Mouse (Mus musculus) gastrocnemius, adult 8-10 months (tissue): ENCODE results near the gene Krt17. TPM values are rescaled to one million over a fixed set of nuclear protein-coding genes. Genes with fewer than 3 reads are reported as not detected.
"Not testable (repeated sequence)": the region's sequence is repeated elsewhere in the genome, so short reads cannot be mapped to it uniquely, and the experiment has no call there.

Experiments
- DNase-seq, 2 experiments: peaks; one replicate each; pipeline ENCODE4 v3.0.0; 2022; ENCODE audit warnings: low spot score in 2 of 2
- total RNA-seq, 4 experiments: library from RNA; stranded (reverse); gene quantifications; 2 replicates each; pipeline ENCODE4 v1.2.4; 2022

Krt17 gene
- not detected for total RNA-seq

DNA sequence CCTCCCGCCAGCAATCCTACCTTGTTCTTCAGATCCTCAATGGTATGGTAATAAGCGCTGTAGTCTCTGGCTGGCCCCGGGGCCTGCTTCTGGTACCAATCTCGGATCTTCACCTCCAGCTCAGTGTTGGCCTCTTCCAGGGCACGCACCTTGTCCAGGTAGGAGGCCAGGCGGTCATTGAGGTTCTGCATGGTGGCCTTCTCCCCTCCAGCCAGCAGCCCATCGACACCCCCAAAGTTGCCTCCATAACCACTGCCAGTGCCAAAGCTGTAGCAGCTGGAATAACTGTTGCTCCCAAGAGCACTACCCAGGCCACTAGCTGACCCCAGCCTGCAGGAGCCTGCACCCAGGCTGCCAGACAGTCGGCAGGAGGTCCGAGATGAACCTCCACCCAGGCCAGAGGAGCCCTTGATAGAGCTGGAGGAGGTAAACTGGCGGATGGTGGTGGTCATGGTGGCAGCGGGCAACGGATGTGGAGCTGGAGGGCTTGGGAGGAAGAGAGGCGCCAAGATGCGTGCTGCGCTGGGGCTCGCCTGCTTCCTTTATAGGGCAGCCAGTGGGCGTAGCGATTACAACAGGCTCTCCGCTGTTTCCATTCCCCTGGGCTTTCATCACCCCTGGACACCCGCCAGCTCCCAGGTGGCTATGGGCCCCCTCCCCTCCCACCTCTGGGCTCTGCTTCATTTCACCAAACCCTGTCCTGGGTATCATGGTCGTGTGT, at the start of gene Krt17:
Gene Krt17 (minus strand): TSS at position 516 of the 721 bp plus-strand sequence.
- no peak for DNase-seq

DNA sequence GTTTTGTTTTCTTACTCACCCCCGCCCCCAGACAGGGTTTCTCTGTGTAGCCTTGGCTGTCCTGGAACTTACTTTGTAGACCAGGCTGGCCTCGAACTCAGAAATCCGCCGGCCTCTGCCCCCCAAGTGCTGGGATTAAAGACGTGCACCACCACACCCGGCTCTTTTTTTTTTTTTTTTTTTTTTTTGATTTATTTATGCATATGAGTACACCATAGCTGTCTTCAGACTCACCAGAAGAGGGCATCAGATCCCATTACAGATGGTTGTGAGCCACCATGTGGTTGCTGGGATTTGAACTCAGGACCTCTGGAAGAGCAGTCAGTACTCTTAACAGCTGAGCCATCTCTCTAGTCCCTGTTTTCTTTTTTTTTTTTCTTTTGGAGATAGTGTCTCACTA, 47.8 kb upstream of the Krt17 start:
- not testable (repeated sequence) for DNase-seq

- DNase-seq: no peak
These were observed 47.1 kb upstream of the Krt17 start for GRCm38 (mm10) chr11:100307900-100308299.

DNA sequence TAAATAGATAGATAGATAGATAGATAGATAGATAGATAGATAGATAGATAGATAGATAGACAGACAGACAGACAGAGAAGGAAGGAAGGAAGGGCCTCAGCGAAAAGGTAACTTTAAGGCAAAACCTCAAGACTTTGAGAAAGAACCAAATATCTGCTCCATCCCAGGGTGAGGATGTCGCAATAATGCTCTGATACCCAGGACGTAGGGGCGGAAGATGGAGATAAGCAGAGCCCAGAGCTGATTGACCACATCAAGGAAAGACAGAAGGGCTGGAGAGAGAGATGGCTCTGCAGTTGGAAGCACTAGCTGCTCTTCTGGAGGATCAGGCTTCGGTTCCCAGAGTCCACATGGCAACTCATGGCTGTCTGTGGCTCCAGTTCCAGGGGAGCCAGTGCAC, 40.5 kb upstream of the Krt17 start:
- no peak for DNase-seq

DNA sequence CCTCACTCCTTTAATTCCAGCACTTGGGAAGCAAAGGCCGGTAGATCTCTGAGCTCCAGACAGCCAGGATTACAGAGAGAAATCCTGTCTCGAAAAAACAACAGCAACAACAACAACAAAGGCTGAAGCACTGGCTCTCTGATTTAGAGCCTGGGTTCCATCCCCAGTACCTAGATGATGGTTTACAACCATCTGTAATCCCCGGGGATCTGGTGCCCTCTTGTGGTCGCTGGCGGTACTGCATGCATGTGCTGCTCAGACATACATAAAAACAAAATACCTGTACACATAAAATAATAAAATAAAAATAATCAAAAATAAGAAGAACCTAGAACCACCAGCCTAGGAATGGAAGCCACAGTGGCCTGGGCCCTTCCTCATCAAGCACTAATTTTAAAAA, 39.5 kb upstream of the Krt17 start:
- DNase-seq: no peak

GRCm38 (mm10) chr11:100298274-100299036, 37.6 kb upstream of the Krt17 start:
- peak; percentile 53 to 66 for DNase-seq

DNA sequence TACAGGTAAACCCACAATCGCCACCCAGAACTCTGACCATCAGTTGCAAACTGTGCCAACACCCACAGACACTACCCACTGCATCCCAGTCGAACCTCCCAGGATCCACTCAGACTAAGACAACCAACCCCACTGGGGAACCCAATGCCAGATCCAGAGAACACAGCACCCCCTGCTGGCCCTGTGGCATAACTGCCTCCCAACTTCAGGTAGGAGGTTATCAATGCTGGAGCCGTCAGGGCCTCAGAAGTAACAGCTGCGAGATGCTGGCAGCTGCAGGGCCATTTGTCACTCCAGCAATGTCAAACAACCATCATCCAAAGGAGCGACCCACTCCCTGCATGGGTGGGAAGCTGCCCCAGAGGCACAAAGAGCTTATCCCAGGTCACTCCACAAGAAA, 37.0 kb upstream of the Krt17 start:
- DNase-seq: no peak

GRCm38 (mm10) chr11:100295308-100295707, 34.5 kb upstream of the Krt17 start:
- DNase-seq: peak; percentile 51 to 52

DNA sequence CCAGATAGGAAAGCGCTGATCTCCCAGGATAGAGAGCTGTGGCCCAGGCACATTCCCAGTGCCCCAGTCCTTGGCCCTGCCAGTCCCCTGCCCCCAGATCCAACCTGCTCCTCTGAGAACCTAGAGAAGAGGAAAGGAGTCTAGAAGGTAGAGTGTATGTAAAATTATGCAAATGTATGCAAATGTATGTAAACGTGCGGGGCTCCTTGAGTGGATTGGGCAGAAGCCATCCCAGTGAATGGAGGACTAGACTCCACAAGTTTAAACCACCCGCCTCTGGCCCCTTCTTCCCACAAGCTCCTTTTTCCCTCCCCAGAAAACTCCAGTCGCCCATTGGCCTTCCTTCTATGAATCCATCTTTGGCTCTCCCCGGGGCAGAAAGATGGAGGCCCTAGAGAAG, 32.1 kb upstream of the Krt17 start:
- DNase-seq: no peak

DNA sequence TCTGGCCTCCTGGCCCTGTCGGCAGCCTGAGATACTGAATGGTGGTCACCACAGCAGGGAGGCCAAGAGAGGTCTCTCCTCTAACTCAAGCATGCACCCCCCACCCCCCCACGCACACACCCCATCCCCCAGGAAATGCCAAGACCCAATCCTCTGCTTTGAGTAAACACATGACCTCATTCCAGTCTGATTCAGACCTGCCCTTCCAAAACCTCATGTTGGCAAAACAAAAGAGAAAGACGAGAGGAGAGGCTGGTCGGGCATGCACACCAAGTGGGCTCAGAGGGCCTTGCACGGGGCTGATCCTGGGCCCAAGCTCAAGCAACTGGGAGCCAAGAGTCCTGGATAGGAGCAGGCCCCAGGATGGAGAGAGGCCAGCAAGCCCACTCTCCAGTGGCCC, 29.4 kb upstream of the Krt17 start:
- no peak for DNase-seq

GRCm38 (mm10) chr11:100288942-100289341, 28.1 kb upstream of the Krt17 start:
- DNase-seq: no peak

- peak; percentile 34 to 57 for DNase-seq
These were observed 26.2 kb upstream of the Krt17 start for GRCm38 (mm10) chr11:100287024-100287423.

- DNase-seq: no peak
These were observed 24.2 kb upstream of the Krt17 start for GRCm38 (mm10) chr11:100284988-100285387.

DNA sequence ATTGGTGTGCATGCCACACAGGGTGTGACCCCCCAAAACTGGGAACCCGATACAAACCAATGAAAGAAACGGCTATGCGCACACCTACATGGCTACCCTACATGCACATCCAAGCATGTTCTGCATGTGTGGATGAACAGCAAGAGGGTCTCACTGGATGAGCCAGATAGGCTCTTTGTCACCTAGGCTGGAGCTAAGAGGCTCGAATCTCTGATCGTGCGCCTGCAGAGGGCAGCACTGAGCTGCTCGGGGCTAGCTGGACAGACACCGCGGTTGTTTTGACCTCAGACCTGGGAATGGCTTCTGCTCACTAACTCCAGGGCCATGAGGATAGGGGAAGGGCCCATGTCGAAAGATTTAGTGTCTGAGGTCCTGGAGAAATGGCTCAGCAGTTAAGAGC, 21.7 kb upstream of the Krt17 start:
- DNase-seq: peak; percentile 49 to 69

GRCm38 (mm10) chr11:100281596-100282544, 21.0 kb upstream of the Krt17 start:
- peak; percentile 61 to 65 for DNase-seq

GRCm38 (mm10) chr11:100278759-100279158, 17.9 kb upstream of the Krt17 start:
- DNase-seq: no peak

DNA sequence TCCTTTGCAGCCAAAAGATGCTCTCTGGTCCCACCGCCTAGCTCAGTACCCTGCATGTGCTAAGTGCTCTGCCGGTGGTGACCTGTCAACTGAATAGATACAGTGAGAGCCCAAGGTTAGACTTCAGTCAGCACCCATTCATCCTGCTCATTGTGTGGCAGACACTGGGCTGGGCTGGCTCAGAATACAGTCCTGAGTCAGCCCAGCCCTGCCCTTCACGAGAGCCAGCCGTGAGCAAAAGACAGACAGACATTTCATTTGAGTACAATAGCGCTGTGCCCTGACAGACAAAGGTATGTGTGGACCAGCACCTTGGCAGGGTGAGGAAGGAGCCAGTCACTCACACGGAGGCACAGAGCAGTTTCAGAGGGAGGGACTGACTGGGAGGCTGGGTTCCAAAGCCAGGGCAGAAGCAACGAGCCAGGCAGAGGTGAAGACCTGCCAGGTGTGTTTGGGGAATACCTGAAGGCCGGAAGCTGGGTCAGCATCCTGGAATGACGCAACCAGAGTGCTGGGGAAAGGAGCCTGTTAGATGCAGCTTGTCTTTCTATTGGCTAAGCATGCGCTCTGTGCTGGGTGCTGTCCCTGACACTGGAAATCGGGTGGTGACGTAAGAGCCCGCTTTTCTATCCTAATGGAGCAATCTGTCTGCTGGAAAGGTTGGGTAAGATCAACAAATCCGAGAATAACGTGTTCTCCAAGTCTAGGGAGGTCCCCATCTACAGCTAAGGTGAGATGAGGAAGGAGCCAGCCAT, 17.1 kb upstream of the Krt17 start:
- no peak for DNase-seq

DNA sequence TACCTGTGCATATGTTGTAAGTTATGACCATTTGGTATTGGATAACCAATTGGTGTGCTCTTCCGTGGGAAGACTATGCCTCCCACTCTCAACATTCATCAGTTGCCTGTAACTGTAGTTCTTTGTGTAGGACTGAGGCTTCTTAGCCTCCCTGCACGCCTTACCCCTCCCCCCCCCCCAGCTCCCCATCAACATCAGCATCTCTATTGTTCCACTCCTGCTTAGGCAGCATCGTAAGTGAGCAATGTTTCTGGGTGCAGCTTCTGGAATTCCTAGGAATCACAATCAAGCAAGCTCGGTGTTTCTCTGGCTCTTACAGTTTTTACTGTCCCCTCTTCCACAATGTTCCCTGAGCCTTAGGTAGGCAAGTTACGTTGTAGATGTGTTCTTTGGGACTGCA, 14.6 kb upstream of the Krt17 start:
- no peak for DNase-seq

GRCm38 (mm10) chr11:100274719-100275118, 13.9 kb upstream of the Krt17 start:
- DNase-seq: no peak

GRCm38 (mm10) chr11:100271878-100272277, 11.0 kb upstream of the Krt17 start:
- DNase-seq: no peak

DNA sequence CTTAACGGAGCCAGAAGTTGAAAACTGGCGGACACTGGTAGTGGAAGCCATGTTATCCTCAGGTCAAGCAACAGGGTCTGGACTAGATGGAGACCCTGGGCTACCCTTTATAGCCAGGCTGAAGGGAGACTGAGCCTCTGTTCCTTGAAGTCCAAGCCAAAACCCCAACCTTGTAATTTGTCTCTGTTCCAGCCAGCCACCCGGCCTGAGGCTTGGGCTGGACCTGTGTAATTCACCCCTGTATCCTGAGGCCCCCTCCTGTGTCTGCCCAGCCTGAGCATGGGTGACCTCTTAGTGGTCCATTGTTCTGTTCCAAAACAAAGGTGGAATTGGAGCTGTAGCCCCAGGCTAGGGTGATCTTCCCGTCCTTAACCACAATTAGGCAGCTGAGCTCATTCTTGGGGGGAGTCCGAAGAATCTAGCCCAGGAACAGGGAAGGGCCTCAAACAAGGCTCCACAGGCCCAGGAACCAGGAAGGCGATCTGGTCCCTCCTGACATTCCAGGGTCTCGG, 9.0 kb upstream of the Krt17 start, which contains the start of gene Krt42:
Gene Krt42 (minus strand): TSS at position 51 of the 512 bp plus-strand sequence.
- no peak for DNase-seq
